Mouse (Mus musculus) intestine, embryonic 15.5 days (tissue): ENCODE results near the gene Gga3. TPM values are rescaled to one million over a fixed set of nuclear protein-coding genes. Genes with fewer than 3 reads are reported as not detected.
"Not testable (repeated sequence)": the region's sequence is repeated elsewhere in the genome, so short reads cannot be mapped to it uniquely, and the experiment has no call there.

Source experiments
- ATAC-seq: fragments of 200-750 bp; cut with Nextera tagmentation; 2 replicates; pipeline ENCODE4 v1.8.0; 2017; ENCODE audit warnings: moderate TSS enrichment, moderate library complexity
- H3K27ac ChIP-seq: fragments of 300-500 bp; sonication (generic); 2 replicates; pipeline ENCODE4 v1.5.1; 2015; ENCODE audit warnings: mild to moderate bottlenecking, inconsistent platforms
- H3K27me3 ChIP-seq: fragments of 300-500 bp; sonication (generic); replicated peaks from 2 replicates; pipeline ENCODE4 v1.6.1; 2015; ENCODE audit warnings: inconsistent platforms
- H3K36me3 ChIP-seq: fragments of 300-500 bp; sonication (generic); 2 replicates; pipeline ENCODE4 v1.6.1; 2015; ENCODE audit warnings: inconsistent platforms
- H3K4me1 ChIP-seq: fragments of 300-500 bp; sonication (generic); replicated peaks from 2 replicates; pipeline ENCODE4 v1.6.1; 2015; ENCODE audit warnings: inconsistent platforms
- H3K4me2 ChIP-seq: fragments of 300-500 bp; sonication (generic); replicated peaks from 2 replicates; pipeline ENCODE4 v1.6.1; 2015; ENCODE audit warnings: mild to moderate bottlenecking, inconsistent platforms
- H3K4me3 ChIP-seq: fragments of 300-500 bp; sonication (generic); replicated peaks from 2 replicates; pipeline ENCODE4 v1.5.1; 2015; ENCODE audit warnings: inconsistent platforms
- H3K9ac ChIP-seq: fragments of 300-500 bp; sonication (generic); 2 replicates; pipeline ENCODE4 v1.6.1; 2015; ENCODE audit warnings: inconsistent platforms
- H3K9me3 ChIP-seq: fragments of 300-500 bp; sonication (generic); 2 replicates; pipeline ENCODE4 v1.6.1; 2016; ENCODE audit warnings: inconsistent platforms
- WGBS: fragments of 180-500 bp; shearing (Covaris S2); methylation state at CpG from one replicate; pipeline ENCODE4 v1.1.7; 2015; 5-methylcytosine and 5-hydroxymethylcytosine counted together
- polyA plus RNA-seq: library from polyadenylated mRNA; unstranded; fragments of >200 nt; fragmentation: Nextera tagmentation; extraction: Ambion mirVana; gene quantifications from 2 replicates; pipeline ENCODE4 v1.2.1, GENCODE M21; 2015

Gene Gga3
- polyA plus RNA-seq, result 18.3 and 18.6 TPM in 2 replicates

DNA sequence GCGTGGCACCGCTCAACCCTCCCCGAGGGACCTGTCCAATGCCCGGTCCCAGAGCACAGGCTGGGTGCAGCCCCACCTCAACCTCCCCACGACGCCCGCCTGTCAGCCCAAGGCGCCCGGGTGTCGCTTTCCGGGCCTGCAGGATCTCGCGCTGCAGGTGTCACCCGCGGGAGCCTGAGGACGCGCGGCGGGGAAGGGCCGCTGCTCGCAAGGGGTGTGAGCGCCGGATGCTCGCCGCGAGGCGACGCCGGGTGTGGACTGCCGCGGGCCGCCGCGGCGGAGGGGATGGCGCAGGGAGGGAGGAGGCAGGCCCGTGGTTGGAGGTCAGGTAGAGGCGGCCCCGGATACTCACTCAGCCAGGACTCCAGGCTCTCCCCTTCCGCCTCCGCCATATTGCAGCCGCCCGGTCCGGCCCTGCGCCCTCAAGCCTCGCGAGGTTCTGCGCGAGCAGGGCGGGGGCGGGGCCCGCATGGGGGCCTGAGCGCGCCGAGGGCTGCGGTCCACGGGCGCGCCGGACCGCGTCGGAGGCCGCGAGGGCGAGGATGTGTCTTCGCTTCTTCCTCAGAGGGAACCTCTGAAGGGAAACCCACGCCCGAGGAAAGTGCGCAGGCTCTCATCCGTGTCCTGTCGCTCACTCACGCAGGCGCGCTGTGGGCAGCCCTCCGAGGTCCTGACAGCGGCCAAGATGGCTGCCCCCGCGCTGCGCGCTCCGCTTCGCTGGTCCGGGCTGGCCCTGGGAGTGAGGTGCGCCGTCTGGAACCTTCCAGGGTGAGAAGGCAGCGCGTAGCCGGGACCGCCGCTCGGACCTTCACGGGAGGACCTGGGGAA, at the start of gene Gga3, which contains the start of gene Mrps7:
Gene Gga3, minus strand, starts transcription at position 576 of the 828 bp plus-strand sequence.
Gene Mrps7, plus strand, starts transcription at position 450 of the 828 bp plus-strand sequence.
- peak within 1 kb of the TSS; percentile 80 for H3K4me2 ChIP-seq
- WGBS, result under 1% methylated on average over 87 of the region's 93 CpGs
- no peaks in the 10 kb centered on the region for H3K9me3 ChIP-seq
- peak within 1 kb of the TSS; percentile 94 for H3K4me3 ChIP-seq
- H3K36me3 ChIP-seq, result peaks cover 25% of the 10 kb centered on the region
- ATAC-seq, result peak; percentile 98
- H3K4me1 ChIP-seq, result peaks cover 15% of the 10 kb centered on the region
- H3K27ac ChIP-seq, result peak within 1 kb of the TSS; percentile 88
- H3K27me3 ChIP-seq, result no peaks in the 10 kb centered on the region
- H3K9ac ChIP-seq, result peak within 1 kb of the TSS; percentile 91

DNA sequence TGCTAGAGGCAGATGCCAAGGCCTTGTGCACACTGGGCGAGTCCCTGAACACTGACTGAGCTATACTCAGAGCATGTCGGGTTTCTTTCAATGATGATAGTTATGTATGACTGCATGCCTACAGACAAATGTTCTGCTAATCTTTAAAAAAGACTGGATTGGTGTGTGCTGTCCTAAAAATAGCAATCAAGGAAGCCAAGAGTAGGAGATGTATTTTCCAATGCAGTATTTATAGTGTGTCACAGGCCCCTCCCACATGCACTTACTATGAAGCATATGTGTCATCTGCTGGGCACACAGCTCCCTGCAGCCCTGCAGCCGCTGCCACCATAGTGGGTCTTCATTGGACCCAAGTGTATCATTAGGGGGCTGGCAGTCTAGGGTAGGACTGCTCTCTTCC, 49.3 kb upstream of the Gga3 start:
- no peak overlapping the region for H3K27ac ChIP-seq
- no peak for ATAC-seq
- H3K9me3 ChIP-seq, result no peaks in the 10 kb centered on the region
- 82% methylated on average over 3 of the region's 3 CpGs for WGBS
- H3K27me3 ChIP-seq, result no peaks in the 10 kb centered on the region
- no peaks in the 10 kb centered on the region for H3K4me1 ChIP-seq
- H3K4me2 ChIP-seq, result no peak overlapping the region
- H3K4me3 ChIP-seq, result no peak overlapping the region
- H3K9ac ChIP-seq, result no peak overlapping the region
- H3K36me3 ChIP-seq, result peaks cover 2% of the 10 kb centered on the region; the same call in 1 of the 2 replicates

DNA sequence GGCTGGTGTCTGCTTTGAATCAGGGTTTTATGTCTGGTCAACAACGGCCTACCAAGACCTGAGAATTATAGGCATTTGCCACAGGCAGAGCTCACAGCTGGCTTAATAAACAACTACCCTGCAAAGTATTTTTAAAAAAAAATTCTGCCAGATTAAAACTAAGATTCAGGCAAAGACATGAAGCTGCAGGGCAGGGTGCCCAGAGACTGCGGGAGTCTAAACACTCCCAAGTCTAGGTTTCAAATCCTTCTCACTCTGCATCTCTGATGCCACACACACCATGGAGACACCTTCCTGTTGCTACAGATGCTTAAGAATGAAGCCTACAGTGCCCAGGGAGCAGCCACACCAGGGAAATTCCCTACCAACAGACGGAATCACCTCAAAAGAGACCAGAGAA, 47.8 kb upstream of the Gga3 start:
- WGBS, result 83% methylated on average over 3 of the region's 3 CpGs
- Histone ChIP-seq H3K9ac (no peak overlapping the region), H3K4me2 (no peak overlapping the region), H3K4me1 (no peaks in the 10 kb centered on the region), H3K36me3 (peaks cover 6% of the 10 kb centered on the region; the same call in 1 of the 2 replicates), H3K9me3 (no peaks in the 10 kb centered on the region), H3K27me3 (no peaks in the 10 kb centered on the region), H3K27ac (no peak overlapping the region), H3K4me3 (no peak overlapping the region)
- no peak for ATAC-seq

DNA sequence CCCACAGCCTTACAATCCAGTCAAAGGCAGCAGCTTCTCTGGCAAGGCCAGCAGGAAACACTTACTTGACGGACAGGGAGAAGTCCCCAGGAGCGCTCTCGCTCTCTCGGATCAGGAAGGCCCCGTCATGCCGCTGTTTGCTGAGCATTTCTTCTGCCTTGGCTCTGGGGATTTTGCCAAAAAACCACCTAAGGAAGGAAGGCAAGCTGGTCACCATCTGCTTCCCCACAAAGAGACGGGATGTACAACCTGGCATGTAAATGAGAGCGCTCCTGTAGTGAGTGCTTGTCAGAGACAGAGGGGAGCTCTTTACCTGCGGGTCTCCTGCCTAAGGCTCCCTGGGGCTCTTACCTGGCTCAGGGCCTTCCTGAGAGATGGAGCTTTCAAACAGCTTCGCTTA, 45.9 kb upstream of the Gga3 start:
- H3K4me2 ChIP-seq, result no peak overlapping the region
- H3K27me3 ChIP-seq, result no peaks in the 10 kb centered on the region
- H3K4me3 ChIP-seq, result no peak overlapping the region
- peaks cover 8% of the 10 kb centered on the region; the same call in 1 of the 2 replicates for H3K36me3 ChIP-seq
- no peaks in the 10 kb centered on the region for H3K4me1 ChIP-seq
- ATAC-seq, result no peak
- no peaks in the 10 kb centered on the region for H3K9me3 ChIP-seq
- no peak overlapping the region for H3K27ac ChIP-seq
- WGBS, result 82% methylated on average over 10 of the region's 10 CpGs
- H3K9ac ChIP-seq, result no peak overlapping the region

DNA sequence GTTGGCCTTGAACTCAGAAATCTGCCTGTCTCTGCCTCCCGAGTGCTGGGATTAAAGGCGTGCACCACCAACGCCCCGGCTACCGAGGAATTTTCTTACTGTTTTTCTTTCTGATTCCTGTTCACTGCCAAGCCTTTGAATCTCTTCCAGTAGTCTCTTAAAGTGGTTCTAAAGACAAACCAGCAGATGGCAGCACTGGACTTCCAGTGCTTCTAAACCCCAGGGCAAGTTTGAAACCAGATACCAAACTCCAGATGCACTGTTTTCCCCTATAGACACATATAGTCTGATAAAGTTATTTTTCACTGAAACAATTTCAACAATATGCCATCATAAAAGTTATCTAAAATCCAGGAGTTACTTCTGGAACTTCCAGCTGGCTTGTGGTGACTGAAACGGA, 43.6 kb upstream of the Gga3 start:
- ATAC-seq, result no peak
- no peaks in the 10 kb centered on the region for H3K4me1 ChIP-seq
- H3K9ac ChIP-seq, result no peak overlapping the region
- no peak overlapping the region for H3K4me3 ChIP-seq
- H3K9me3 ChIP-seq, result no peaks in the 10 kb centered on the region
- H3K27me3 ChIP-seq, result no peaks in the 10 kb centered on the region
- H3K27ac ChIP-seq, result no peak overlapping the region
- H3K36me3 ChIP-seq, result 0 out of 2 replicates have a peak, but pooled peaks cover 6% of the 10 kb centered on the region
- no peak overlapping the region for H3K4me2 ChIP-seq
- 51% methylated on average over 6 of the region's 6 CpGs for WGBS

DNA sequence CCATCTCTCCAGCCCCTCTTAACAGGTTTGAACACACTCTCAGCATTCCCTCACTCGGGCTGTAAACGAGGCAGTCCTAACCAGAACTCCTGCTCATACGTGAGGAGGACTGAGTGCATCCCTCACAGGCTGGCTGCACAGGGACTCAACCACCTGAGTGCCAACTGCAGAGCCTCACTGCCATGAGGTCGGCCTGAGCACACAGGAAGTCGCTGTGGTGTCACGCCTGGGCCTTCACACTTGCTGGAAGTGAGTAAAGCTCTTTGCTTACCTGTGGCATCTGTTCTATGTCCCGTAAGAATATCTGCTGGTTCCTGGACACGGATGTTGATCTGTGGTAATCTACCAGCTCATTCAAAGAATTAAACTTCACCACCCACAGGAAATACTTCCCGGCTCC, 42.6 kb upstream of the Gga3 start:
- no peak overlapping the region for H3K4me3 ChIP-seq
- no peaks in the 10 kb centered on the region for H3K9me3 ChIP-seq
- WGBS, result 91% methylated on average over 9 of the region's 9 CpGs
- no peak overlapping the region for H3K27ac ChIP-seq
- H3K9ac ChIP-seq, result no peak overlapping the region
- H3K4me1 ChIP-seq, result no peaks in the 10 kb centered on the region
- no peak for ATAC-seq
- H3K4me2 ChIP-seq, result no peak overlapping the region
- no peaks in the 10 kb centered on the region for H3K27me3 ChIP-seq
- 0 out of 2 replicates have a peak, but pooled peaks cover 6% of the 10 kb centered on the region for H3K36me3 ChIP-seq

DNA sequence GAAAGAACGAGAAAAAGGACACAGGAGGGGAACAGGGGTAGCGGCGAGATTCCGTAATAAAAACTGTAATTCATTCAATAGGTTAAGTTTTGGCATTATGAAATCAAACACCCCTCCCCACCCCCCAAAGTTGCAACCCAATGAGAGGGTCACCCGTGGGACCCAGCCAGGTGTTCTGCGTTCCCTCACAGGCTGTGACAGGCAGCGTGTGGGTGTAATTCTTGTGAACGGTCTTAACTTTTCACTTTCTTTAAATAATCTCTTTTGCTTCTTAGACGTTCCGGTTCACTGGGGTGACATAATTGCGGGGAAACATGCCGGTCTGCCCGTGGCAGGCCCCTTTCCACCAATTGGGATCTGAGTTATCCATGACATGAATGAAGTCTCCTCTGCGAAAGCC, 41.6 kb upstream of the Gga3 start:
- not testable (repeated sequence) for H3K4me2 ChIP-seq, H3K4me3 ChIP-seq, H3K27ac ChIP-seq, H3K36me3 ChIP-seq, H3K9ac ChIP-seq, H3K9me3 ChIP-seq, H3K27me3 ChIP-seq, H3K4me1 ChIP-seq, ATAC-seq
- 70% methylated on average over 14 of the region's 14 CpGs for WGBS

DNA sequence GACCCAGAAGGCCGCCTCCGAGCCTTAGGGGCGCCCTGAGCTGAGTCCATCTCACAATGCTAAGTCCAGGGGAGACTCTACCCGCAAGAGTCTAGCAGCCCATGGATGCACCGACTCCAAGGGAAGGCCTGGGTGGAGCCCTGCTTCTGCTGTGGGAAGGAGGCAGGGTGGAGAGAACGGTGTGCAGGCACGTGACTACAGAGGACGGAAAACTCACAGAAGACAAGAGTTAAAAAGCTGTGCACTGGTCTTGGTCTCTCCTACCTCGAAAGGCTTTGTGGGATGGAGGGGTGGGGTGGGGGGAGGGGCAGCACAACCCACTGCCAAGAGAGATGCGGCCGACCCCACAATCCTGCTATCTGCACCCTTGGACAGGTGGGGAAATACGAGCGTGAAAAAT, 40.5 kb upstream of the Gga3 start:
- Histone ChIP-seq H3K9ac (no peak overlapping the region), H3K27ac (no peak overlapping the region), H3K9me3 (no peaks in the 10 kb centered on the region), H3K4me2 (no peak overlapping the region), H3K4me1 (peaks cover 4% of the 10 kb centered on the region), H3K27me3 (no peaks in the 10 kb centered on the region), H3K4me3 (no peak overlapping the region), H3K36me3 (0 out of 2 replicates have a peak, but pooled peaks cover 6% of the 10 kb centered on the region)
- WGBS, result 94% methylated on average over 13 of the region's 13 CpGs
- no peak for ATAC-seq

DNA sequence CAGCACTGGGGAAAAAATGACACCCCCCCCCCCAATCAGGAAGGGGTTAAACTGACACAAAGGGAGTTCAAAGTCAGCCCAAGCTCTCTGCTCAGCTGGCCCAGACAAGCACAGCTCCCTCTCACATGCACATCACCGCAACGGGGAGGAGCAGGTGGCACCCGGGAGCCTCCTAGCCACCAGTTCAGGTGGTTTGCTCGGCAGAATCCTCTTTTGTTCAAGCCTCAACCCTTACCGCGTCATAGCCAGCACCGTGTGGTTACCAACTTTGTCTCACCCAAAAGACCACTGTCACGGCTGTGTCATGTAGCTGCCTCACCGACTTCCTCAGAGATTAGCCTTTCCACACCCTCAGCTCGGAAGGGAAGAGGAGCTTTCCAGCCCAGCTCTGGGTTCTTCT, 39.4 kb upstream of the Gga3 start:
- 70% methylated on average over 10 of the region's 10 CpGs for WGBS
- Histone ChIP-seq H3K4me3 (no peak overlapping the region), H3K36me3 (0 out of 2 replicates have a peak, but pooled peaks cover 6% of the 10 kb centered on the region), H3K4me1 (peaks cover 8% of the 10 kb centered on the region), H3K27ac (no peak overlapping the region), H3K9ac (no peak overlapping the region), H3K27me3 (no peaks in the 10 kb centered on the region), H3K4me2 (no peak overlapping the region), H3K9me3 (no peaks in the 10 kb centered on the region)
- no peak for ATAC-seq

DNA sequence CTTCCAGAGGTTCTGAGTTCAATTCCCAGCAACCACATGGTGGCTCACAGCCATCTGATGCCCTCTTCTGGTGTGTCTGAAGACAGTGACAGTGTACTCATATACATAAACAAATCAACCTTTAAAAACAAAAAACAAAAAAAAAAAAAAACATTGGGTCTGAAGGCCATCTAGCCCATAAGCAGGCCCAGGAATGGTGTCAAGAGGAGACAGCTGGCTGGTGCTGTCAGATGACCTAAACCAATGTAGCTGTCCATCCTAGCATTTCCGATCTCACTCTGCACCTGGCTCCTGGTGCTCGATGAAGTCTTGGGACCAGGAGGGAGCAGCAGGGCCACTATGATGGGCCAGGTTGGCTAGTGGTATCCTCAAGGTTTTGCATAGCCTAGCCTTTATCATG, 38.9 kb upstream of the Gga3 start:
- Histone ChIP-seq H3K4me1 (peaks cover 8% of the 10 kb centered on the region), H3K9me3 (no peaks in the 10 kb centered on the region), H3K4me3 (no peak overlapping the region), H3K9ac (no peak overlapping the region), H3K4me2 (no peak overlapping the region), H3K36me3 (0 out of 2 replicates have a peak, but pooled peaks cover 2% of the 10 kb centered on the region), H3K27ac (no peak overlapping the region), H3K27me3 (no peaks in the 10 kb centered on the region)
- 94% methylated on average over 2 of the region's 2 CpGs for WGBS
- no peak for ATAC-seq

DNA sequence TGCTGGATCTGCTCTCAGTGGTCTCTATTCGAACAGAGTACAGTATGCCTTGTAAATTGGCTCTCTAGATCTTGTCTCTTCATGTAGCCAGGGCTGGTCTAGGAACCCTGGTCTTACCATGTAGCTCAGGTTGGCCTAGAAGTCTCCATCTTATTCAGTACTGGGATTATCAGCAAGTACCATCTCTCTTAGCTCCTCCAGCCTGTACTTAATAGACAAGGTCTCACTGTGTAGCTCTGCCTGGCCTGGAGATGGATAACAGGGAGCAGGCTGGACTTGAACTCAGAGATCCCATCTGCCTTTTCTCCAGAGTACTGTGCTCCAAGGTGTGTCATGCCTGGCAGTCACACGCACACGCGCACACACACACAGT, 37.8 kb upstream of the Gga3 start:
- Histone ChIP-seq H3K27me3 (no peaks in the 10 kb centered on the region), H3K9ac (no peak overlapping the region), H3K4me3 (no peak overlapping the region), H3K4me2 (no peak overlapping the region), H3K4me1 (peaks cover 8% of the 10 kb centered on the region), H3K36me3 (0 out of 2 replicates have a peak, but pooled peaks cover 2% of the 10 kb centered on the region), H3K9me3 (no peaks in the 10 kb centered on the region), H3K27ac (no peak overlapping the region)
- ATAC-seq, result no peak
- WGBS, result 82% methylated on average over 4 of the region's 4 CpGs

DNA sequence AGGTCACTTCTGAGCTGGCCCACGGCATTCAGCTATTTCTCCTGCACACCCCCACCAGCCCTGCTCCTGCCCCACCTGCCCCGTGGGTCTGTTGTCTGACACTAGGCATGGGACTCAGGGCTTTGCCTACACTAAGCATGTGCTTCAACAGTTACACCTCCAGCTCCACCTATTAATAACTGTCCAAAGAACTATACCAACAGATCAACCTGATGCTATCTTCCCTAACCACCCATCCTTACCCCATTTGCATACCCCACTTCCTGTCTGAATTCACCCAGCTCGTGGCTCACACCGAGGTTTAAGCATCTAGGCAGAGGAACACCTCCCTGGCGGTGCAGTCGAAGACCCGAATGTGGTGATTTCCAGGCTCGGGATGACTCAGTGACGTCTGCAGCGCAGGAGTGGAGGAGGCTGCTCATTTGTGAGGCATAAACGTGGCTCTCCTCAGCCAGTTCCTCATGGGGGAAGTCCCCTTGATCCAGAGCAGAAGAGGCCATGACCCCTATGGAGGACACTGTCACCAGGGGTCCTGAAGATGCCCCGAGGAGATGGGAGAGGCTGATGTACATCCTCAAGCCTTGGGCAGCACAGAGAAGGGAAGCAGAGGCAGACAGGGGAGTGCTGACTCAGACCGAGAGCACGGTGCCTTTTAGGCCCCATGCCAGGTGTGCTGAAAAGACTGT, 37.3 kb upstream of the Gga3 start:
- no peaks in the 10 kb centered on the region for H3K9me3 ChIP-seq
- peaks cover 8% of the 10 kb centered on the region for H3K4me1 ChIP-seq
- H3K4me3 ChIP-seq, result no peak overlapping the region
- ATAC-seq, result no peak
- H3K36me3 ChIP-seq, result 0 out of 2 replicates have a peak, but pooled peaks cover 2% of the 10 kb centered on the region
- no peaks in the 10 kb centered on the region for H3K27me3 ChIP-seq
- H3K27ac ChIP-seq, result no peak overlapping the region
- 52% methylated on average over 14 of the region's 14 CpGs for WGBS
- no peak overlapping the region for H3K9ac ChIP-seq
- H3K4me2 ChIP-seq, result no peak overlapping the region
